Mouse (Mus musculus) left cerebral cortex, adult 9 months (tissue): ENCODE data around the gene Gm11172.
A peak's percentile ranks its signal among the peaks of the same experiment; 100 is the strongest.
"Not testable (repeated sequence)": the region's sequence is repeated elsewhere in the genome, so short reads cannot be mapped to it uniquely, and the experiment has no call there.

Source experiments
- DNase-seq, 2 experiments: peaks; one replicate each; pipeline ENCODE4 v3.0.0; 2022; ENCODE audit warnings: low spot score in 2 of 2

The Gm11172 gene

DNA sequence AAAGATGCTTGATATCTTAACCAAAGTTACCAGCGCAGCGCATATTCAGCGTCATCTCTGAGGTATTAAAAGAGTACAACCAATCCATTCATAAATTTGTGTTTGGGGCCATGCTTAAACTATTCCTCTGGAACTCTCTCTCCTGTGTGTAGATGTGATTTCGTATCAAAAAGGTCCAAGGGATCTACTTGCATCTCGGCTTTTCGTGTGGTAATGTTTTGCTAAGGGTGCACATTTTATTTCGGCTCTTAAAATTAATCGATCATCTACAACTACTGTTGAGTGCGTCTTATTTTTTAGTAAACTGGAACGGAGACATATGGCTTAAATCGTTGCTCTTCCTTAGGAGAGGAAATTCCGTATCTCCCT is 21.8 kb downstream of the Gm11172 start:
- no peak for DNase-seq

DNA sequence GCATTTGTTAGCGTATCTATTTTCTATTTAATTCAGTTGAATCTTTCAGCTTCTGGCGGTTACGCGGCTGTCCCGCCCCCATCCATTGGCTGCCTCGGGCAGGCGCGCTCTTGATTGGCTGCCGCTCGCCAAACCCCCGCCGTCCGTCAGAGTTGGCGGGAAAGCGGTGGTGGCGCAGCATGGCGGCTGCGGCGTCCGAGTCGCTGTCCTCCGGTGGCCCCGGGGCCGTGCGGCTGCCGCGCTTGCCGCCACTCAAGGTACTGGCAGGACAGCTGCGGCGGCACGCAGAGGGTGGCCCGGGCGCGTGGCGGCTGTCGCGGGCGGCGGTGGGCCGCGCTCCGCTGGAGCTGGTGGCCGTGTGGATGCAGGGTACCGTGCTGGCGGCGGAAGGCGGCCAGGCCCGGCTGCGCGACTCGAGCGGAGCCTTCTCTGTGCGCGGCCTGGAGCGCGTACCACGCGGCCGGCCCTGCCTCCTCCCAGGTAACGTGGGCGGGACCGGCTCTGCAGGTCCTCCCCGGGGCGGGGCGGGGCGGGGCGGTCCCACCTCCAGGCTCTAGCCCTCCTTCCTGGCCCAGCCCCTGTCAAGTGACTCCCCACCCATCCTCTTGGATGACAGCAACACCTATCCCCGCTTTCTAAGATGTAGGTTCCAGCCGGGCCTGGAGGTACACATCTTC is 22.3 kb downstream of the Gm11172 start, which contains the start of gene Rmi2:
Gene Rmi2 (plus strand): TSS at position 149 of the 677 bp plus-strand sequence.
- peak; percentile 11 to 72 for DNase-seq

- DNase-seq, result no peak
These were observed 23.7 kb downstream of the Gm11172 start for GRCm38 (mm10) chr16:10836388-10836787.

DNA sequence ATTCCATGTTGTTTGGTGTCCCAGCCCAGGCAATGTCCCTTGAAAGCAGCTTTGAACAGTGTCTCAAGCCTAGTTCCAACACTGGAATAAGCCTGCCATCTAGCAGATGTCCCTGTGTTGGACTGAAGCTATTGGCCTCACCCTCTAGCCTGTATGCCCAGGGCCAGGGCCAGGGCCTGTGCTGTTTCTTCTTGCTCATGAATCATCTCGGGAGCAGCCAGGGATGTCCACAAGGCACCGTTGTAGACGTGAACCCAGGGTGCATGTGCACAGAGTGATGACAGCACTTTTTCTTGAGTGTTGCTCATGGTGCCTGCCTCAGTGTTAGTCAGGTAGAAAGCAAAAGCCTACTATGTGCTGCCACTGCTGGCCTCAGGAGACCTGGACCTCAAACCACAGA is 24.5 kb downstream of the Gm11172 start:
- no peak for DNase-seq

DNA sequence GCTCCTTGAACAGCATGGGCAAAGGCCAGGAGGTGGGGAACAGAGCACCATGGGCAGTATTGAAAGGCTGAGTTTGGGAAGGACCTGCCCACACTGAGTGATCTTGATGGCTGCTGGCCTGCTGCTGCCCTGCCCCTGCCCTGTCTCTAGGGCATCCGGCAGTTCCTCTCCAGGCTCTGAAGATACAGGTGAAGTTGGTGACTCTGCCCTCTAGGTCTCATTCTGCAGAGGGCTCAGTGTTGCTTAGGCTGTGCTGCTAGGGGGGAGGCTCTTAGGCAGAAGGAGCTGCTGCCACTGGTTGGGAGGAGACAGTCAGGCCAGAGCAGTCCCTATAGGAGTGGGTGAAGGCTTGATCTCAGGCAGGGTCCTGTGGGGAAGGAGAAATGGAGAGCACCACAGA is 25.2 kb downstream of the Gm11172 start:
- DNase-seq, result no peak

DNA sequence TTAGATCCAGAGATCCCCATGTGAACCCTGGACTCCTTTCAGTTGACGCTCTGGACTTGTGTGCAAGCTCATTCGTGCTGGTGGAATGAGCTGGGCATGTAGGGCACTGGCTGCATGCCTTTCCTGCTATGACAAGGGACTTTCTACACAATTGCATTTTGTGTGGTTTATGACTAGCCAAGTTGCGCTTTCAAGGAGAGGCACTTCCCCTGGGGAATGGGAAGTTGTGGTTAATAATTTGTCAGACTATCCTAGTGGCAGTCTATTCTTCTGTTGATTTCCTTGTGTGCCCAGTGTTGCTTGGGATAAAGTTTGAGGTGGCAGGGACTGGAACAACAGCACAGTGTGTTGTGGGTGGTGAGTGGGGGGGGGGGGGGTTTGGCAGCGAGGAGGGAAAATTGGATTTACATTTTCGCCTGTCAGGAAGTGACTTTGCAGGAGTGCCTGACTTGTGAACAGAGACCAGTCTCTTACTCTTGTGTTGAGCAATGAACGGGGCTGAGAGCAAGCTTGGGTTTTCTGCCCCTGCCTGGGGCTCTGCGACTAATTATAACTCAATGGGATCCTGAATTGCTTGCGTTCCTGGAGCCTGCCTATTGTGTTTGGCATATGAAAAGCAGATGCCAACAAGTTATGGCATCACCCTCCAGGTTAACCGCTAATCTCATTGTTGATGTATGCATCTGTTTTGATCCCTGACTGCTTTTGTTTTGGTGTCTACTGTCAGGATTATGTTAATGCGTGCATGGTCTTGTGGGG is 26.0 kb downstream of the Gm11172 start:
- DNase-seq, result no peak

DNA sequence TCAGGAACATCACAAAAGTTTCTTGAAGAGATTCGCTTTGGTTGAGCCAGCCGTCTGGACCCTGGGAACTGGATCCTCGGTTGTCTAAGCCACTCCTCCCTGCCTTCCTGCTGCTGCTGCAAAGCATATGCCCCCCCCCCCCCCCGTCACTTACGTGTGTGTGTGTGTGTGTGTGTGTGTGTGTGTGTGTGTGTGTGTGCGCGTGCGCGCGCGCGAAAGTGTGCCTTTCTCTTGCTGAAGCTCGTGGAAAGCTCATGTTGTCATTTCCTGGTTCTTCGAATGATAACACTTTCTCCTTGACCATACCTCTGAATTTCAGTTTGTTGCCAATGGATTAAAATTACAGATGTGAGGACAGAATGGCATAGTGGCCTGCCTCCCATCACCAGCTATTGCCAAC is 27.3 kb downstream of the Gm11172 start:
- no peak for DNase-seq

- DNase-seq, result no peak
These were observed 29.7 kb downstream of the Gm11172 start for GRCm38 (mm10) chr16:10842282-10842855.

- DNase-seq, result no peak
These were observed 31.0 kb downstream of the Gm11172 start for GRCm38 (mm10) chr16:10843486-10844318.

- DNase-seq, result no peak
These were observed 31.6 kb downstream of the Gm11172 start for GRCm38 (mm10) chr16:10844319-10844670.

GRCm38 (mm10) chr16:10845952-10846351 is 33.2 kb downstream of the Gm11172 start:
- DNase-seq, result no peak

DNA sequence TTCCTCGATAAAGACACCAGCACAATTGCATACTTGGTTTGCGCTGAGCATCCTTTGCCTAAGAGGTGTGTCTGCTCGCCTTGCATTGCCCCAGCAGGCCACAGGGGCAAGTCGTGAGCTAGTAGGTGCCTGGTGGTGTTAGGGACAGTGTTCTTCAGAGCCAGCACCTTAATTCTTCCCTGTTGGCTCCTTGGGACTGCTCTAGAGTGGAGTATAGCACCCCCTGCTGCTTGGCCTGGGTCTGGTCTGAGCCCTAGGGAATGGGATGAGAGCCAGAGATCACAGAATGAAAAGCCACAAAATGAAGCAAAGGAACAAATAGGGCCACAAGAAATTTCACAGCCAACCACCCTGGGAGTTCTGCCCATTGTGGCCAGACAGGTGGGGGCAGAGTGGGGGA is 33.8 kb downstream of the Gm11172 start:
- DNase-seq, result peak in 1 of 2 experiments; percentile 71

- DNase-seq, result peak in 1 of 2 experiments; percentile 14
These were observed 37.5 kb downstream of the Gm11172 start for GRCm38 (mm10) chr16:10849965-10850861.

DNA sequence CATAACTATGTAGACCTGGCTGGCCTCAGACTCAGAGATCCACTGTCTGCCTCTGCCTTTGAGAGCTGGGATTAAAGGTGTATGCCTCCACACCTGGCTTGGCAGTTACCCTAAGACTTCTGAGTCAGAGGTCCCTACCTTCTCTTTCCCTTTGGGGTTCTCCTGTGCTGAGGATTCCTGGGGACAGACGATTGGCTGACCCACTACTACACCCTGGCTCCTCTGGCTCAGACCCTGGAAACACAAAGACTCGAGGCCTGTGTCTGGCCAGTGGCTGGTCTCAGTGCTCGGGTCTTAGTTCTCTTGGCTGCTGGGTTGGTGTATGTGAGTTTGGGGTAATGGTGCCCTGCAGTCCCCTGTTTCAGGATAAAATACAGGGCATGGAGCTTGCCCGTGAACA is 38.2 kb downstream of the Gm11172 start:
- DNase-seq, result no peak

DNA sequence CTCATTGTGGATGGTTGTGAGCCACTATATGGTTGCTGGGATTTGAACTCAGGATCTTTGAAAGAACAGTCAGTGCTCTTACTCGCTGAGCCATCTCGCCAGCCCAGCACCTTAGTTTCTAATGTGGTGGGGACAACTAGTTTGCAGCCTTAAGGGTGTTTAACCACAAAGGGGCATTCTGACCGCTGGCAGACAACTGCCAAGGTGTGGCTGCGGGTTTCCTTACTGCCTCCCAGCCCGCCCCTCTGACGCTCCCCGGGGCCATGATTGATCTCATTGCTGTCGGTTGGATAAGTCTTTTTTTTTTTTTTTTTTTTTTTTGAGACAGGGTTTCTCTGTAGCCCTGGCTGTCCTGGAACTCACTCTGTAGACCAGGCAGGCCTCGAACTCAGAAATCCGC is 39.5 kb downstream of the Gm11172 start:
- DNase-seq, result not testable (repeated sequence)

- DNase-seq, result no peak
These were observed 47.1 kb downstream of the Gm11172 start for GRCm38 (mm10) chr16:10859726-10860245.

DNA sequence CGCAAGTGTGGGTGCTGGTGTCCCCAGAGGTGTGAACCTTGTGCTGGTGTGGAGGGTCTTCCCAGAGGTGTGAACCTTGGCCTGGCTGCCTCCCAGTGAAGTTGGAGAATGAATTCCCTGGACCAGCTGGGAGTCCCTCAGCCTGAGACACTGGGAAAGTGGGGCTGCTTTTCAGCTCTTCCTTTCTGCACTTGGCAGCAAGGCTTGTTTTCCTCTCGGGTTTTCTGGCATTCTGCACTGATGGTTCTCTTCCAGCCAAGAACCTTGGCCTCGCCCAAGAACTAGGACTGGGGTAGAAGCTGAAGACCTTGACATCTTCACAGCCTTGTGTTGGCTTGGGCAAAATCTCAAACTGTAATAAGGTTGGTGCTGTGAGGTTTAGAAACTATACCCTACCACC is 48.7 kb downstream of the Gm11172 start:
- no peak for DNase-seq
